Mouse (Mus musculus) heart, postnatal 0 days (tissue): ENCODE results near the gene Clstn3.

Experiments
- CTCF ChIP-seq: IDR thresholded peaks from 2 replicates; pipeline ENCODE4 v1.5.1; 2016; ENCODE audit warnings: antibody characterized with exemption, control low read depth, low read depth
- EP300 ChIP-seq: IDR thresholded peaks from 2 replicates; pipeline ENCODE4 v1.6.1; 2016; ENCODE audit warnings: antibody characterized with exemption, low read depth

DNA sequence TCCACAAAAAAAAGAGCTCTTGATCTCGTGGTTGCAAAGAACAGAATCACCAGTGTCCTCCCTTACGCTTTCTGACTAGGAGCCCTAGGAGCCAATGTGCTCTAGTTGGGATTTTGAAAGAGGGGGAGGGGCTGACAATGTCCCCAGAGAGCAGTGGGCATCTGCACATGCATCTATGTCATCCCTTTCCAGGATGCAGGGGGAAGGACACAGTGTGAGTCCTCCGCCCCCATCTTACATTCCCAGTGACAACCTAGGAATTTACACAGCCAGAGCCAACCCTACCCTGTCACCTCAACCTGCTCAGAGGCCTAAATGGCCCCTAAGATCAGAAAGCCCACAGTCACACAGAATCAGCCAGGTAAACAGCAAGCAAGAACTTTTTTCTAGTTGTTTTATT is 34.2 kb downstream of the Clstn3 start:
- TF ChIP-seq CTCF: no peak
- TF ChIP-seq EP300: no peak
